In the genomic region with DNA sequence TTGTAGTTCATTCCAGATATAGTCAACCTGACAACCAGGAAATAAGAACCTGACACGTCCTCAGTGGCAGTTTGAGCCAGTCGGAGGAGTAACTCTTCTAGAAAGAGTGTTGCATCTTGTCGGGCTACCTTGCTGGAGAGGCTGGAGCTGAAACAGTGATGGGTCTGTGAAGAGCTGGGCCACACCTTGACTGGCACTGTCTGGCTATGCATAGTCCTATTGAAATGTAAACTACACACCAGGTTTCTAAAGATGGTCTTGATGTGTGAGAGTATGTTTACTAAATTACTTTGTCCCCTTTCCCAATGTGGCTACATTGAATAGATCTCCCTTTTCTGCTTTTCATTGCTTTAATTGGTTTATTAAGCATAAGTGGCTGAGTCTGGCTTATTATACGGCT, we compare ENCODE assay signal across 34 mouse cellular contexts.
"Had no signal": no experiment of that assay in that cellular context is flagged by ENCODE, and none has a peak within 500 bp of the region (broad histone marks: within the 10 kb centered on the region; RNA-seq: fewer than 3 reads in every experiment).

No protein-coding gene starts in this region.

- H3K9me3 ChIP-seq: heart, embryonic 12.5 days; heart, embryonic 13.5 days; heart, embryonic 15.5 days; hindbrain, embryonic 10.5 days; hindbrain, embryonic 12.5 days; hindbrain, embryonic 13.5 days; hindbrain, embryonic 15.5 days; intestine, embryonic 15.5 days; kidney, embryonic 15.5 days had no signal

- H3K4me2 ChIP-seq: heart, embryonic 11.5 days; heart, embryonic 12.5 days; heart, embryonic 13.5 days; heart, embryonic 15.5 days; hindbrain, embryonic 12.5 days; hindbrain, embryonic 13.5 days; hindbrain, embryonic 14.5 days; hindbrain, embryonic 15.5 days; intestine, embryonic 15.5 days; kidney, embryonic 15.5 days had no signal

- H3K27me3 ChIP-seq: heart, embryonic 13.5 days; heart, embryonic 15.5 days; hindbrain, embryonic 12.5 days; hindbrain, embryonic 13.5 days; hindbrain, embryonic 15.5 days; intestine, embryonic 15.5 days; kidney, embryonic 15.5 days had no signal

- H3K4me3 ChIP-seq: heart, embryonic 12.5 days; heart, embryonic 13.5 days; heart, embryonic 15.5 days; hindbrain, embryonic 10.5 days; hindbrain, embryonic 12.5 days; hindbrain, embryonic 13.5 days; hindbrain, embryonic 15.5 days; intestine, embryonic 15.5 days; kidney, embryonic 15.5 days; layer of hippocampus, adult 2 months; left cerebral cortex, adult 2 months had no signal

- H3K9ac ChIP-seq: heart, embryonic 12.5 days; heart, embryonic 13.5 days; heart, embryonic 15.5 days; hindbrain, embryonic 12.5 days; hindbrain, embryonic 13.5 days; hindbrain, embryonic 14.5 days; hindbrain, embryonic 15.5 days; intestine, embryonic 15.5 days; kidney, embryonic 15.5 days had no signal

- ATAC-seq: hindbrain, embryonic 16.5 days; hindbrain, postnatal 0 days; intestine, embryonic 15.5 days; intestine, embryonic 16.5 days; intestine, postnatal 0 days had no signal

- H3K27ac ChIP-seq: heart, embryonic 13.5 days; heart, embryonic 15.5 days; hindbrain, embryonic 10.5 days; hindbrain, embryonic 12.5 days; hindbrain, embryonic 13.5 days; hindbrain, embryonic 14.5 days; hindbrain, embryonic 15.5 days; hindbrain, postnatal 0 days; intestine, embryonic 15.5 days; kidney, embryonic 15.5 days; kidney, postnatal 0 days; layer of hippocampus, adult 2 months; left cerebral cortex, adult 2 months had no signal

- H3K36me3 ChIP-seq: heart, embryonic 12.5 days; heart, embryonic 13.5 days; heart, embryonic 15.5 days; hindbrain, embryonic 10.5 days; hindbrain, embryonic 12.5 days; hindbrain, embryonic 13.5 days; hindbrain, embryonic 15.5 days; intestine, embryonic 15.5 days; kidney, embryonic 15.5 days had no signal

- H3K4me1 ChIP-seq: heart, embryonic 12.5 days; heart, embryonic 13.5 days; heart, embryonic 15.5 days; hindbrain, embryonic 10.5 days; hindbrain, embryonic 12.5 days; hindbrain, embryonic 13.5 days; hindbrain, embryonic 15.5 days; kidney, embryonic 15.5 days had no signal

- DNase-seq: heart, postnatal 10 days; heart, postnatal 14 days; heart, postnatal 36 days; heart, postnatal 4 days; kidney, adult 11 months; kidney, adult 18-20 months; kidney, adult 2 months; kidney, adult 8-10 months; kidney, adult 9 months; kidney, postnatal 10 days; kidney, postnatal 14 days; kidney, postnatal 25 days; kidney, postnatal 36 days; kidney, postnatal 4 days; layer of hippocampus, adult 9-11 months; layer of hippocampus, postnatal 36 days had no signal
